ENCODE assay signal across 9 mouse cellular contexts in the genomic region with DNA sequence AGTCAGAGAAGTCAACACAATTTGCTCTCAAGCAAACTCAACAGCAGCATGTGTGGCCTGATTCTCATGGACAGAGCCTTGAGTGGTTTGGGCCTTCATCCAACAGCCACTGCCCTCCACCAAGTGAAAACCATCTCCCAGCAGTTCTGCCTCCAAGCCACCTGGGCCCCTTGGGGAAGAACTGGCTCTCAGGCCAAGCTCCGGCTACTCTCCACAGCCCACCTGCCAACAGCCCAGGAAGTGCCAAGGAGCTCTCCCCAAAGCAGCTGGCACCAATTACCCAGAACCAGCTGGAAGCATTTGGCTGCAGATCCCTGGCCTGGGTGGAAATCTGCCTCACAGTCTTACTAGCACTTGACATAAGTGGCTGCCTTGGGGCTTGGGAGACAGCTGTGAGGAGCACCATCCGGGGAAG. TPM values are rescaled to one million over a fixed set of nuclear protein-coding genes. Genes with fewer than 3 reads are reported as not detected.
DNase-seq lines count a peak whose midpoint lies in the region; ATAC-seq lines count a peak whose summit lies in the region.
"Had no signal": no experiment of that assay in that cellular context is flagged by ENCODE, and none has a peak within 500 bp of the region (broad histone marks: within the 10 kb centered on the region; RNA-seq: fewer than 3 reads in every experiment).

No protein-coding gene starts in this region.

- H3K9me3 ChIP-seq in heart, embryonic 12.5 days (replicated peaks): no peaks in the 10 kb centered on the region

- 68% methylated on average over 2 of the region's 2 CpGs for WGBS in heart, embryonic 12.5 days

- no peaks in the 10 kb centered on the region for H3K36me3 ChIP-seq in heart, embryonic 12.5 days

- no peak overlapping the region for H3K27ac ChIP-seq in heart, embryonic 12.5 days (ENCODE audit: poor library complexity, severe bottlenecking)

- H3K9ac ChIP-seq in heart, embryonic 12.5 days: no peak overlapping the region

- no peaks in the 10 kb centered on the region for H3K4me1 ChIP-seq in heart, embryonic 12.5 days (replicated peaks)

- no peak overlapping the region for H3K4me3 ChIP-seq in heart, embryonic 12.5 days

- no peaks in the 10 kb centered on the region for H3K27me3 ChIP-seq in heart, embryonic 12.5 days (replicated peaks)
- H3K27me3 ChIP-seq: CH12.LX had no signal

- peak; percentile 57 to 67 for DNase-seq in heart, adult 18-20 months
- peak; percentile 92 to 95 for DNase-seq in cerebellum, adult 18-20 months
- peak; percentile 81 for DNase-seq in gastrocnemius, postnatal 14 days
- DNase-seq in left cerebral cortex, adult 9 months (ENCODE audit: low spot score in 2 of 2): peak; percentile 9 to 40
- DNase-seq in c-Kit-positive CD71-positive TER-119-positive erythroid progenitor cells, embryonic 14.5 days (ENCODE audit: low spot score): no peak
- DNase-seq in thymus, postnatal 4 days: no peak
- no peak for DNase-seq in spleen, postnatal 10 days (ENCODE audit: low spot score in 2 of 2)

- intact Hi-C loops in gastrocnemius, postnatal 14 days (cut with DNase I; ENCODE audit: low total_unique reads): no loop called here

- no peak for ATAC-seq in heart, embryonic 12.5 days (ENCODE audit: insufficient number of reproducible peaks, low FRiP score)

- no peak overlapping the region for H3K4me2 ChIP-seq in heart, embryonic 12.5 days

RNA-seq across cellular contexts. Expression of a gene that starts 8.4 kb away (rescaled TPM):
- total RNA-seq in heart, adult 18-20 months (2021): 10 to 100 TPM; 74.3 to 85.4 TPM
- polyA plus RNA-seq in heart, embryonic 12.5 days (2016; fragmentation: Nextera tagmentation; extraction: Ambion mirVana): 2.7 and 3.5 TPM in 2 replicates
- 1 to 10 TPM in 1 of 2 experiments, under 1 TPM in 1; 0.91 to 1.0 TPM for total RNA-seq in gastrocnemius, postnatal 14 days (2021)

Comparison
In these comparisons a context has a peak if more than half of its experiments do, and no peak if none do; other contexts are left out.
1. DNase-seq: peak in heart, adult 18-20 months (2 of 2), cerebellum, adult 18-20 months (2 of 2), gastrocnemius, postnatal 14 days (single experiment) and left cerebral cortex, adult 9 months (2 of 2); none in c-Kit-positive CD71-positive TER-119-positive erythroid progenitor cells, embryonic 14.5 days (single experiment), thymus, postnatal 4 days (single experiment) and spleen, postnatal 10 days (0 of 2).
2. RNA of a gene that starts 8.4 kb away (total RNA-seq): 74.3 to 85.4 TPM in heart, adult 18-20 months; 0.91 to 1.0 TPM in gastrocnemius, postnatal 14 days; every median in the first group is over 10 times any median in the second.